Mouse (Mus musculus) lung, postnatal 25 days (tissue): ENCODE results near the gene Bbx.

Experiments used
- DNase-seq: peaks from one replicate; pipeline ENCODE4 v3.0.0; 2022; ENCODE audit warnings: low spot score

The Bbx gene

GRCm38 (mm10) chr16:50432062-50432878, at the start of gene Bbx:
TSS of gene Bbx (minus strand) at chr16:50432390.
- DNase-seq, result peak; percentile 97

GRCm38 (mm10) chr16:50481892-50482291, 49.7 kb upstream of the Bbx start:
- DNase-seq, result no peak

GRCm38 (mm10) chr16:50481341-50481740, 49.2 kb upstream of the Bbx start:
- DNase-seq, result no peak

- no peak for DNase-seq
These were observed 46.5 kb upstream of the Bbx start for GRCm38 (mm10) chr16:50478695-50479094.

GRCm38 (mm10) chr16:50477628-50478027, 45.4 kb upstream of the Bbx start:
- no peak for DNase-seq

GRCm38 (mm10) chr16:50462226-50462870, 30.2 kb upstream of the Bbx start:
- DNase-seq, result no peak

GRCm38 (mm10) chr16:50459146-50459545, 27.0 kb upstream of the Bbx start:
- no peak for DNase-seq

- no peak for DNase-seq
These were observed 23.9 kb upstream of the Bbx start for GRCm38 (mm10) chr16:50456053-50456452.

- no peak for DNase-seq
These were observed 16.9 kb upstream of the Bbx start for GRCm38 (mm10) chr16:50449086-50449485.

- no peak for DNase-seq
These were observed 12.8 kb upstream of the Bbx start for GRCm38 (mm10) chr16:50445014-50445413.

GRCm38 (mm10) chr16:50438816-50439215, 6.6 kb upstream of the Bbx start:
- no peak for DNase-seq

GRCm38 (mm10) chr16:50437788-50438187, 5.6 kb upstream of the Bbx start:
- no peak for DNase-seq

- no peak for DNase-seq
These were observed 5.1 kb upstream of the Bbx start for GRCm38 (mm10) chr16:50437331-50437730.

GRCm38 (mm10) chr16:50431011-50431981, 894 bp downstream of the Bbx start:
- DNase-seq, result peak; percentile 12

GRCm38 (mm10) chr16:50430515-50430877, 1.7 kb downstream of the Bbx start:
- DNase-seq, result no peak

- peak; percentile 8 for DNase-seq
These were observed 2.3 kb downstream of the Bbx start for GRCm38 (mm10) chr16:50429692-50430514.

GRCm38 (mm10) chr16:50428871-50429691, 3.1 kb downstream of the Bbx start:
- no peak for DNase-seq

- no peak for DNase-seq
These were observed 12.1 kb downstream of the Bbx start for GRCm38 (mm10) chr16:50420130-50420529.

GRCm38 (mm10) chr16:50415406-50415805, 16.8 kb downstream of the Bbx start:
- DNase-seq, result no peak

- no peak for DNase-seq
These were observed 29.3 kb downstream of the Bbx start for GRCm38 (mm10) chr16:50402851-50403250.

- DNase-seq, result no peak
These were observed 32.4 kb downstream of the Bbx start for GRCm38 (mm10) chr16:50399775-50400174.
